Mouse (Mus musculus) adrenal gland, postnatal 14 days (tissue): ENCODE measurements at regions not wholly inside any gene's neighbourhood (a gene's known extent, or its start where the extent isn't known, plus 50 kb on each side); places are given as distances from the start of the nearest gene placed in this dataset.

Experiments used
- DNase-seq: peaks from one replicate; pipeline ENCODE4 v3.0.0; 2021; ENCODE audit warnings: mixed read lengths

- no peak for DNase-seq
Measured at GRCm38 (mm10) chr8:116452806-116453205, 52.0 kb upstream of the Dynlrb2 start.

- DNase-seq: no peak
Measured at GRCm38 (mm10) chr8:116451397-116451796, 53.4 kb upstream of the Dynlrb2 start.

DNA sequence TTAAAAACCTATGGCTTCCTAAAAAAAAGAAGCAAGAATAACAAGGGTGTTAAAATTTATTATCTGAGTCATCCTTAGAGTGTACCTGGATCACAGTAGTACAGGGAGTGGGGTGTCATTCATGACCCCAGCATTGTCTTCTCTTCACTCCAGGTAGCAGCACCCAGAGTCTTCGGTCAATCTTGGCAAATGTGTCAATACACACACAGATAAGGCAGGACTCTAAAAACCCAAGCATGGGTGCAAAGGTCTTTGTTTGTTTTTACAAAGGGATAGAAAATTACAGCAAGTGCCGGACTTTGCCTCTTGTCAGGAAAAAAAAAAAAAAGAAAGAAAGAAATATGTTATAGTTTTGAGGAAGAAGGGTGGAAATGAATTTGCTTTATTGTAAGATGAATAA, 57.3 kb upstream of the Dynlrb2 start:
- no peak for DNase-seq

- no peak for DNase-seq
Measured at GRCm38 (mm10) chr8:116442827-116443226, 61.9 kb upstream of the Dynlrb2 start.

DNA sequence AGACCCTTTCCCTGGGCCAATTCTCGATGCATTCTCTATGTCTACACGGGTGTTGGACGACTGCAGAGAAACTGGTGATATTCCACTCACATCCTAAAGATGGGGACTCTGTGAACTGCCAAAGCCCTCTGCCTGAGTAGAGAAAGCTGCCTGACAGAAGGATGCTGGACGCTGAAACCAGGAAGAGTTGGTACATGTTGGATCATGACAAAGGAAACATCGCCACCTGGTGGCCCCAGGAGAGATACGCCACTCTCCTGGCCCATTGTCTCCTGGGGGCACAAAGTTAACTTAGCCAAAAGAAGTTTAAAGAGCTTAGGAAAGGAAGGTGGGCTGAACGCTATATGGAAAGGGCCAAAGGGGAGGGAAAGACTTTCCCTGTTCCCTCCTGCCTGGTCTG, 65.9 kb upstream of the Dynlrb2 start:
- peak; percentile 86 for DNase-seq

DNA sequence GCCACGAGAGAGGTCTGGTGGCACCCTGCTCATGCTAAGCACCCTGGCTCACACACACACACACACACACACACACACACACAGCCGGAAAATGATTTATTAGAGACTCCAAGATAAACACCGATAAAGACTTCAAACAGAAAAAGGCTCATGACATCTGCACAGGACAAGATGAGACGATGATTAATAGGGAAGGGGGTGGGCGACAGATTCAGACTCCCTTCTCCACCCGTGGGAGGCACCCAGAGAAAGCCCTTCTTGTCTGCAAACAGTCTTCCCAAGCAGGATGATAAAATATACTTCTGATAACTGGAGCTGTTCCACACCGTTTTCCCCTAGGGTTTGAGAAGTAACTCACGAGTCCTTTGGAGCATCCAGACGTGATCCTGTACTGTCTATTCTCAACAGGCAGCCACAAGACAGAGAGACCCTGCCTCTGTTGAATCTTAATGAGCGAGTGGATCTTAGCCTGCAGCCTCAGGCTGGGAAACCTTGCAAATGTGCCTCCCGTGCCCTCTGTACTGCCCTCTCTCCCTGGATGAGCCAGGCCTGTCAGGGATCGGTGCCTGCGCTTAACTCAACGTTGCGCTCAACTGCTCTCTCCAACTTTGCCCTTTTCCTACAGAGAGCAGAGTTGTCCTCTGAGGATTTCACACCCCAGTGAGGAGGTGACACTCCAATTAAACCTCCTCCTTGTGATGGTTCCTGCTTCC, 69.3 kb upstream of the Dynlrb2 start:
- DNase-seq: no peak

GRCm38 (mm10) chr8:116430051-116430450, 74.7 kb upstream of the Dynlrb2 start:
- DNase-seq: peak; percentile 15

- DNase-seq: no peak
Measured at GRCm38 (mm10) chr8:116429649-116430048, 75.1 kb upstream of the Dynlrb2 start.

DNA sequence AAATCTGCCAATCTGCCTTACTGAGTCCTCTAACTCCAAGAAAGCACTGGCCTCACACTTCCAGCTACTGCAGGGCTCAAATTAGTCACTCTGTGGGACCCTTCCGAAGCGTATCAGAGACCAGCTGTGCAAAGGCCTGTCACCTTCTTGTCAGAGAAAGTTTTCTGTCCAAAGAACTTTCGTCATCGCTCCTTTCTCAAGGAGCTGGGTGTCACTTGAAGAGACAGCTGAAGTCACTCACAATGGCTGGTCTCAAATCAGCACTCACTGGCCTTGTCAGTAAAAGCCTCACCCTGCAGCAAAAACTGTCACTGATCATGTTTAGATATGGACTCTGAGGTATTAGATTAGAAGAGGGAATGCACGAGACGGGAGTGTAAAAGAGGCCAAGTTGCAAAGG, 81.9 kb upstream of the Dynlrb2 start:
- DNase-seq: no peak

DNA sequence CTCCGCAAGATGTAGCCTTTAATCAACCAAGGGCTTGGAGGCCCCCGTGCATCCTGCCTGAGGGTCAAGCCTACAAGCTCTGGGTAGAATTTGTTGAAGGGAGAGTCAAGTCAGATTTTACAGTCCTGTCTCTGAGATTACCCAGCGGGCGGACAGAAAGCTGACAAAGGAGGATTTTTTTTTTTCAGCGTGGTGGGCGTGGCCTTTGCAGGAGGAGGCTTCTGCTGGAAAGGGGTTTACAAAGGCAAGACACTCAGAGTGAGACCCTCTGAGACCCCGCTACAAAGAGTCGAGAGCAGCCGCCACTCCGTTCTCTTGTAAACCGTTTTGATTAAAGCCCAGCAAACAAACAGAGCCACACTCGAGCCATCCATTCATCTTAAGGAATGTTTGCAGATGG, 92.1 kb upstream of the Dynlrb2 start:
- no peak for DNase-seq

DNA sequence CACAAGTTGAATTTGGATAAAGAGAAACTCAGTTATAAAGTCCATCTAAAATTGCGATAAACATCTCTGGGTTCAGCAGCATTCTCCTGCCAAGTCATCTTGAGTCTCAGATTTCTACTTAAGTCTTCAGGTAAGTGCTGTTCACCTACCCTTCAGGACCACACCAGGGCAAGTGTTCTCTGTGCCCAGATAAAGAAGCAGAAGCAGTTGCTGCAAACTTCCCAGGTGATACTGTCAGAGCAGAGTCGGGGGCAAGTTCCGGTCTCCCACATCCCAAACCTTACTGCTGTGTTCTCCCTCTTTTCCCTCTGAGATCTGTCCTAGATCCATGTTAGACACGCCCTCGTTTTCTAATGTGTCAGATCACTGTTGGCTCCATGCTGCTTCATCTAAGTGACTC, 94.7 kb upstream of the Dynlrb2 start:
- DNase-seq: no peak

- no peak for DNase-seq
Measured at GRCm38 (mm10) chr8:116409011-116409410, 95.8 kb upstream of the Dynlrb2 start.

DNA sequence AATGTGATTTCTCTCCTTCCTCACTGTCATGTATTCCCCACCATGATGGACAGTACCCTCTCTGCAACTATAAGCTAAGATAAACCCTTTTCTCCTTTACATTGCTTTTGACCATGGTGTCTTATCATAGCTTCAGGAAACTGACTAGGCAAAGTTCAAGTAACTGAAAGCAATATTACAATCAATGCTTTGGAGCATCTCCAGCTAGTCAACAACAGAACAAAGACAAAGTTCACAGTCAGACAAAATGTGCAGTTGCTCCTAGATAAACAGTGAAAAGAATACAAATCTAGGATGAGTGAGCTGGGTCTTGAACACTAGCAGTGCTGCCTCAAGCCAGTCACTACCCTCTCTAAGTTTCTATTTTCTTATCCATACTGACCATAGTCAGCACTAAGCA, 100.2 kb upstream of the Dynlrb2 start:
- DNase-seq: no peak

GRCm38 (mm10) chr8:116403366-116403765, 101.4 kb upstream of the Dynlrb2 start:
- no peak for DNase-seq

- DNase-seq: no peak
Measured at GRCm38 (mm10) chr8:116399452-116399851, 105.3 kb upstream of the Dynlrb2 start.

- no peak for DNase-seq
Measured at GRCm38 (mm10) chr8:116398565-116399205, 106.1 kb upstream of the Dynlrb2 start.

DNA sequence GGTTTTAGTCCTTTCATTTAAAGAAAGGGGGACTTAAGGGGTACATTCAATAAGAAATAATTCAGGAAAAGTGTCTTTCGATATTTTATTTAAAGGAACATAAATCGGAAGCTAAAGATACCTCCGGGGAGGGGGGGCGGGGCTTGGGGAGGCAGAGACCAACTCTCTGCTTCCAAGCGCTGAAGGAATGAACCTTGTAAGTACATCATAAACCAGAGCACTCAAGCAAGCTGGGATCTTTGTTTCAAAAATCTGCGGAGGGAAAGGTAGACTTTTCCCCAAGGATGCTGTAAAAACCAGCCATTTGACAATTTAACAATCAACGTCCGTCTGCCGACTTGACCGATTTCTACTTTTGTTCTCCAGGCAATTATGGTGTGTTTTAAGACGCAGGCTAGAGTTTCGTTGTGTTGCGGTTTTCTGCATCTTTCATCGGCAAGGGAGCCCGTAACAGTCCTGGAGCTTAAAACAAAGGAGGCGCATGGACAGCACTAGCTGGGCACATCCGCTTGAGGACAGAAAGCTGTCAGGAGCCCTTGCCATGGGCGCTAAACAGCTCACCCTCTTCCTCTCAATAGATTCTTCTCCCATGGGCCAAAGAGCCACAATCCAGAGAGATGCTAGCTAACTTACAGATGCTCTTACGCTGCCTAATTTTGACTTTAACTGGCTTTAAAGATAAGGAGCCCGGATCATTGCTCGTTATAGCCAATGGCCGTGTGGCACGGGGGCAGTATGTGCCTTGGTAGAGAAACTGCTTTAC, 119.4 kb upstream of the Dynlrb2 start:
- no peak for DNase-seq

- DNase-seq: no peak
Measured at GRCm38 (mm10) chr8:116384418-116385089, 120.2 kb upstream of the Dynlrb2 start.

DNA sequence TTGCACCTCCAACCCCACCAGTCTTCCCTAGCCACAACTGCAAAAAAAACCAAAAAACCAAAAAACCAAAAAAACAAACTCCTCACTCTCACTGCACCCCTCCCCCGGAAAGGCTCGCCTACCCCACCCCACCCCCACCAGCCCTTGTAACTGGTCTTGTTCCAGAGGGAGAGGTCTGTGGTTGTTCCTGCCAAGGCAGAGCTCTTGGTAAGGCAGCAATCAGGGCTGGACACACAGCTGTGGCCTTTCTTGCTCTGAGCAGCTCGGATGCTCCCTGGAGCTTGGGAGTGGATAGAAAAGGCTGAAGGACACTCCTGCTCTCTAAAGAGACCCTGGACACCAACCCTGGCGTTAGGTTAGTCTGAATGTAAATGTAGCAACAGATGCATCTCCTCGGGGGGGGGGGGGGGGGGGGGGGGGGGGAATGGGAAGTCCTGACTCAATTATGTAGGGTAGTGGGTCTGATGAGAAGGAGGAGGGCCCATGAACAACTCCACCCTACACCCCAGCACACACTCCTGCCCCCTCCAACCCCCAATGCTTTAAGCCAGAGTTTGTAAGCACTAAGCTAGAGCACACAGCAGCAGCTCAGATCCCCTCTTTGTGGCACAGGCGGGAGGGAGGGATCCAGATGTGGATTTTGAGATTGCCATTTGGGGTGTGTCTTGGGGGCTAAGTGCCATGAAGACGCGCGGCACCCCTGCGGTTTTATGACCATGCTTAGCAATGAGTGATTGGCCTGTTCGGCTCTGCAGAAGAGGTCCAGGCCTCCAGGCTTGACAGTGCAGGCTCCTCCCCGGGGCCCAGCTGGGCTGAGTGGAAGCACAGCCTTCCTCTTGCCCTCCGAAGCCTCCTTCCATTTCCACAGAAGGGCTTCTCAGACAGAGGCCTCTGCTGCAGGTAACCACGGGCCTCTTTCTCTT, 121.0 kb upstream of the Dynlrb2 start:
- peak; percentile 29 for DNase-seq

DNA sequence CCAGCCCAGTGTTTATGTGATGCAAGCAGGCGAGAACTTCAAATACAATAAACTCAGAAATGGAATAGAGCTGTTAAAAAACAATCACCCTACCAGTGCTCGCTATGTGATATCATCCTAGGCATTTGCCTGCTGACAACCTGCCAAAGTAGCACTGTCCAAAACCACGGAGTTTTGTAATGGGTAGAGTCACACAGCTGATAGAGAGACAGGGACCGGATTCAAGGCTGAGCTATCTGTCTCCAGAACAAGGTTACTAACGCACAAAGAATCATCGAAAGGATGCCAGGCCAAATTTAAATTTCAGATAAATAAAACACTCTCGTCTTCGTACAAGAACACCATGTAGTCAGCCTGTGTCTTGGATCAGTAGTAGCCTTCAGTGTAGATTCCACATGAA, 121.7 kb upstream of the Dynlrb2 start:
- DNase-seq: peak; percentile 76

DNA sequence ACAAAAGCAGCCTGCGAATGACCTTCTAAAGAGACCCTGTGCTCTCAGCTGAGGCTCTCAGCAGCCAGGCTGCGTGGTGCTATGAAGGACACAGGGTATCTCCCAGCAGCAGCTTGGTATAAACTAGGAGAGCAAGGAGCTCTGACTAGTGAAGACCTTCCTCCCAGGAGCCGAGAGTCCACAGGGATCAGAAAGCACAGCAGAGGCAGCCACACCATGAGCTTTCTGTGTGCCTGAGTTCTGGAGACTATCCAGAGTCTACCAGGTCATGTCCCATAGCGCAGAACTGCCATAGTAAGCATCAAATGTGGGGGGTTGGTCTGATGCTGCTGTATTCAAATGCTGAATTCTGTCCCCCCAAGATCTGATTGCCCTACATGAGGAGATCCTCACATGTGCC, 124.2 kb upstream of the Dynlrb2 start:
- DNase-seq: no peak

GRCm38 (mm10) chr8:116379851-116380250, 124.9 kb upstream of the Dynlrb2 start:
- peak; percentile 43 for DNase-seq
